Mouse (Mus musculus): ENCODE measurements around the gene Olfr38. TPM values are rescaled to one million over a fixed set of nuclear protein-coding genes. Genes with fewer than 3 reads are reported as not detected.

Olfr38 gene
- not detected in 2 replicates for polyA plus RNA-seq (2016; fragmentation: Nextera tagmentation; extraction: Ambion mirVana)

DNA sequence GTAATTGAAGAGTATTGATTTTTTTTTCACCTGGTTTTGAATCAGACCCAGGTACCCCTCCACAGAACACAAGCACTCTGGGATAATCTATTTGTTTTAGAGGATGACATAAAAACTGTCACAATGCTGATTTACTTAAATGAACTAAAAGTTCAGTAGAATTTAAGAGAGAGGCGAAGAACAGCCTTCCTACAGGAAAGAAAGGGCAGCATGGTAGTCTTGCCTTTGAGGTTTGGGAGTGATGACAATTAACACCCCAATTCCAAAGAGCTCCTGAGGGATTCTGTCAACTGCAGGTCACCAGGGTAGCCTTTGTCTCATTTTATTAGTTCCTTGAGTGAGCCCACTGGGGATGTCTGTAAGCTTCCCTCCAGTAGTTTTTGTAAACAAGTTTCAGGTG, at the start of gene Olfr38:
Gene Olfr38 (plus strand): TSS at position 301 of the 400 bp plus-strand sequence.
- Histone ChIP-seq H3K4me1 (replicated peaks) (no peaks in the 10 kb centered on the region), H3K4me3 (replicated peaks) (no peak within 1 kb of the TSS), H3K9me3 (no peaks in the 10 kb centered on the region), H3K4me2 (no peak within 1 kb of the TSS), H3K27ac (no peak within 1 kb of the TSS), H3K36me3 (no peaks in the 10 kb centered on the region), H3K9ac (replicated peaks) (no peak within 1 kb of the TSS), H3K27me3 (no peaks in the 10 kb centered on the region)
- ATAC-seq (ENCODE audit: insufficient number of reproducible peaks, insufficient read depth, low FRiP score, low TSS enrichment, low read depth): no peak
- 57% methylated on average over 1 of the region's 1 CpGs for WGBS

DNA sequence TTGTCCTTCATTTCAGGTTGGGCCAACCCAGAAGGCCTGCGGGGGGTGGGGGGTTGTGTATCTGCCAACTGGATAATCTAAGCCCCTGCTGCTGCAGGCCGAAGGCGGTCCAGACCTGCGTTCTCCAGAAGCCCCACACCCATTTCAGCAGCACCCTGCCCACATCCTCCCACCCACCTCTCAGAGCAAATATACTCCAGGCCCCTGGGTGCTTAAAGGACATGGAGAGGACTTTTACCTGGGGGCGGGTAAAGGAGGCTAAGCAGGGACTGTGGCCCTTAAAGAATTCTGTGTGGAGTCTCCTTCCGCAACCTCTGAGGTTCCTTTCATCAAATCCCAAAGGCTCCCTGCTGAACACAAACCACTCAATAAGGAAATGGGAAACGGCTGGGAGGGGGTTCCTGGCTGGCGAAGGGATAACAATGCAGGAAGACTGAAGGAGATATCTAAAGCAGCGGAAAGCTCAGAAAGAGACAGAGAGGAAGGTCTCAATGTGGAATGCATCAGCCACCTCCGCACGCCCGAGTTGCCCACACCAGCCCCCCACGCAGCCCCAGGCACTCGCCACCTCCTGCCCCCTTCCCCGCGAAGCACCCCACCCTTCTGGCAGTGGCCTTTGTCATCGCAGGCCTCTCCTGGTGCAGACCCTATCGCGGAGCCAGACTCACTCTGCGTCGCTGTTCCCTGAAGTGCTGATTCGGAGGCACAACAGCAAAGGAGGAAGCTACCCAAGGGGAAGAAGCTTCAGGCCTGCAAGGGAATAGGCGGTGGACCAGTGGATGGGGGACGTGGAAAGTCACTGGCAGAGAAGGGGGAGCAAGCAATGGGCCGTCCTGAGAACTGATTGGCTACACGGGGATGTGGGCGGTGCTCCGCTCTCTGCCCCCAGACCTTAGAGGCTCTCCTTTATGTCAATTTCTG, 46.7 kb upstream of the Olfr38 start, which contains the start of gene Tcaf1:
Gene Tcaf1 (minus strand): TSS at position 798 of the 921 bp plus-strand sequence.
- peak within 1 kb of the TSS; percentile 81 for H3K9ac ChIP-seq (replicated peaks)
- peak within 1 kb of the TSS; percentile 72 for H3K4me3 ChIP-seq (replicated peaks)
- peak; percentile 97 for ATAC-seq (ENCODE audit: insufficient number of reproducible peaks, insufficient read depth, low FRiP score, low TSS enrichment, low read depth)
- H3K36me3 ChIP-seq: 0 out of 2 replicates have a peak, but pooled peaks cover 2% of the 10 kb centered on the region
- no peaks in the 10 kb centered on the region for H3K9me3 ChIP-seq
- no peaks in the 10 kb centered on the region for H3K27me3 ChIP-seq
- 0 out of 2 replicates have a peak, but pooled peaks cover 3% of the 10 kb centered on the region for H3K4me1 ChIP-seq (replicated peaks)
- H3K4me2 ChIP-seq: peak within 1 kb of the TSS; percentile 80
- peak within 1 kb of the TSS; percentile 88 for H3K27ac ChIP-seq
- 2% methylated on average over 28 of the region's 28 CpGs for WGBS

DNA sequence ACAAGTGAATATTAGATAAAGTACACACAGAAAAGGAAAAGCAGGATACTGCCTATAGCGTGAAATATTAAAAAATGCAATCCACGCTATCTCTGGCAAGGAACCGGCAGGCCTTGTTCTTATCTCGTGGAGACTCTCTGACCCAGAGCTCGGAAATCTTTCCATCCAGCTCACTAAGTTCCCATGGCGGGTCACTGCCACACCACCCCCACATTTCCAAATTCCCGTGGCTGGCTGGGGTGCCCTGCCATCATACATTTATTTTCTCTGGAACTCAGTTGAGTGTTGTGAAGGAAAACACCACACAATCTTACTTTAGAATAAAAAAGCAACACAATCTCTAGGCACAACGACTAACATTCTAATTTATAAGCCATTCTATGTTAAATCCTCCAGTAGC, 41.5 kb upstream of the Olfr38 start:
- Histone ChIP-seq H3K27ac (no peak overlapping the region), H3K4me3 (replicated peaks) (no peak overlapping the region), H3K4me1 (replicated peaks) (no peaks in the 10 kb centered on the region), H3K9me3 (no peaks in the 10 kb centered on the region), H3K4me2 (no peak overlapping the region), H3K9ac (replicated peaks) (no peak overlapping the region), H3K27me3 (no peaks in the 10 kb centered on the region), H3K36me3 (no peaks in the 10 kb centered on the region)
- ATAC-seq (ENCODE audit: insufficient number of reproducible peaks, insufficient read depth, low FRiP score, low TSS enrichment, low read depth): no peak
- 76% methylated on average over 8 of the region's 8 CpGs for WGBS

DNA sequence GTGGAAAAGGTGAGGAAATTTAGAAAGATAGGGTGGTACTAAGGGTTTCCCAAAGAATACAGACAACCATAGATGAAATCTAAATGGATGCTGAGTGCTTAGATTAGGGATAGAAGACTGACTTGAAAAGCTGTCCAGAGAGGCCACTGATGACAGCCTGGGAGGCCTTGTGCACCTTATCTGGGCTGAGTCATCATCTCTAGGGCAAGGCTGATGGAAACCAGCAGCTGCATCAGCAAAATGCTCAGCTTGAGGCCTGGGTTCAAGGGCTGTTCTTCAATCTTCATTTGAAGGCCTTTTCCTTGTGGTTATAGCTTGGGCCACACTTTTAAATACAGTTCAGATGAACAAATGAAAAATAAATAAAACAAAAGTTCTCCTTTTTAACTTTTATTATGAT, 38.2 kb upstream of the Olfr38 start:
- no peak for ATAC-seq (ENCODE audit: insufficient number of reproducible peaks, insufficient read depth, low FRiP score, low TSS enrichment, low read depth)

DNA sequence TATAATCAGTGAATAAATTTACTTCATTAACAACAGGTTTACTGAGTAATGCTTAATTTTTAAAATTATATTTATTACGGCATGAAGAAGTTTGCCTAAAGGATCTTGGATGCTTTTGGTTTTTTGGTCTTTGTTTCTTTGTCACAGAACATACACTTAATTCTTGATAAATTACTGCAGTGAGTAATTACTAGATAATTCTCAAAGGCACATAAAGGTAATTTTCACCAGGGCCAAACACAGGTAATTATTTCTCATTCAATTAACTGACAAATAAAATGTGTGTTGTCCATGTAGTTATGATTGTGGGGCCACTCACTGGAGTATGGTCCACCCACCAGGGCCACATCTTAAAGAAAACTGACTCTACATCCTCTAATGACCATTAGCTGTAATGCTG, 17.1 kb upstream of the Olfr38 start, which contains the start of gene Olfr453:
Gene Olfr453 (plus strand): TSS at position 301 of the 400 bp plus-strand sequence.
- Histone ChIP-seq H3K4me2 (no peak within 1 kb of the TSS), H3K36me3 (no peaks in the 10 kb centered on the region), H3K4me3 (replicated peaks) (no peak within 1 kb of the TSS), H3K9me3 (no peaks in the 10 kb centered on the region), H3K9ac (replicated peaks) (no peak within 1 kb of the TSS), H3K27me3 (no peaks in the 10 kb centered on the region), H3K27ac (no peak within 1 kb of the TSS), H3K4me1 (replicated peaks) (no peaks in the 10 kb centered on the region)
- 87% methylated on average over 1 of the region's 1 CpGs for WGBS
- ATAC-seq (ENCODE audit: insufficient number of reproducible peaks, insufficient read depth, low FRiP score, low TSS enrichment, low read depth): no peak

More for the DNA sequence above, 38.2 kb upstream of the Olfr38 start:
- Histone ChIP-seq H3K27ac (no peak overlapping the region), H3K4me3 (replicated peaks) (no peak overlapping the region), H3K36me3 (no peaks in the 10 kb centered on the region), H3K9ac (replicated peaks) (no peak overlapping the region), H3K9me3 (no peaks in the 10 kb centered on the region), H3K27me3 (no peaks in the 10 kb centered on the region), H3K4me2 (no peak overlapping the region), H3K4me1 (replicated peaks) (no peaks in the 10 kb centered on the region)

DNA sequence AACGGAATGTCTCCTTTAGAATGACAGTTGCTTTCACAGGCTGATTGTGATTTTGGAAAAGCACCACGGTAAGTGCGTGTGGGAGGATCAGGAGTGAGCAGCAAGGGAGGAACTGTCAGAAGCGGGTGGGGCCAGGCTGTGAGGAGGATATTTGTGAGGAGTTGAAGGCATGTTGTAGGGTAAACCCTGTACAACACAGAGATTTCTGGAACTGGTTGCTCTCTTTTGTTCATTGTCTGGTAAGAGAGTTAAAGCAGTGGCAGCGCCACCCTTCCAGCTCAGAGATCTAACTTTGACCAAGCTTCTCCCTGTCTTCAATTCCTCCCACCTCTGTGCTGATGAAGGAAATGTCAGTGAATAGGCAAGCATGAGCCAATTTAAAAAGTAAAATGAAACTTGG, 13.9 kb upstream of the Olfr38 start:
- H3K9ac ChIP-seq (replicated peaks): no peak overlapping the region
- no peak overlapping the region for H3K27ac ChIP-seq
- no peaks in the 10 kb centered on the region for H3K4me1 ChIP-seq (replicated peaks)
- H3K4me2 ChIP-seq: no peak overlapping the region
- H3K27me3 ChIP-seq: no peaks in the 10 kb centered on the region
- H3K36me3 ChIP-seq: no peaks in the 10 kb centered on the region
- H3K9me3 ChIP-seq: no peaks in the 10 kb centered on the region
- 80% methylated on average over 5 of the region's 5 CpGs for WGBS
- H3K4me3 ChIP-seq (replicated peaks): no peak overlapping the region
- ATAC-seq (ENCODE audit: insufficient number of reproducible peaks, insufficient read depth, low FRiP score, low TSS enrichment, low read depth): no peak

DNA sequence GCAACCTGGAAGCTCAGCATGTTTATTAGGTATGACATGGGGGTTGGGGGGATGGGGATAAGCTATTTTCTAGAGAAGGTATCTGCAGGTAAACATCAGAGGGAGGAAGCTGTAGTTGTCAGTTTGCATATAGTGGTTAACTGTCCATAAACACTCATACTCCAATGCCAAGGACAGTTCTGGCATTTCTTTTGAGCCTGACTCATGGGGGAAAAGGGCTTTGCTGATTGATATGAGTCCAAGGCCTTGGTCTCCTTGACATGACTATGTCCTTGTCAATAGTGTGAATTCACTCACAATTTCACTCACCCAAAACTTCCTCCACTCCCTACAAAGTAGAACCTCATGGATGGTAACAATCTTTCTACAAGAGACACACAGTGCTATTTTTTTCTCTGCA, 8.4 kb upstream of the Olfr38 start:
- Histone ChIP-seq H3K9ac (replicated peaks) (no peak overlapping the region), H3K27ac (no peak overlapping the region), H3K4me2 (no peak overlapping the region), H3K27me3 (no peaks in the 10 kb centered on the region), H3K4me1 (replicated peaks) (no peaks in the 10 kb centered on the region), H3K4me3 (replicated peaks) (no peak overlapping the region), H3K36me3 (no peaks in the 10 kb centered on the region), H3K9me3 (no peaks in the 10 kb centered on the region)
- ATAC-seq (ENCODE audit: insufficient number of reproducible peaks, insufficient read depth, low FRiP score, low TSS enrichment, low read depth): no peak

DNA sequence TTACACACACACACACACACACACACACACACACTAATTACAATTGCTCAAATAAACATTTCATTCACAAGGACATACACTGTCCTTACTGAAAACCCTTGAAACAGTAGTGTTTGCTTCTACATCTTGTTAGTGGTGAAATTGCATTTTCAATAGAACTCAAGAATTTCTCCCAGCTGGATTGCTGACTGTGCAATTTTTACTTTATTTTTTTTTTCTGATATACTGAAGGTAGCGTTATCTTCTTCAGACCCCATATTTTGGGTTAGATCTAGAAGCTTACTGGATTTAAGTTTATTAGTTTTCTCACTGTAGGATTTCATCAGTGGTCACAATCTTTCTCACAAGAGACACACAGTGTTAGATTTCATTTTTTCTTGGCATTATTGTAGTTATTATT, 20.9 kb downstream of the Olfr38 start:
- no peak for ATAC-seq (ENCODE audit: insufficient number of reproducible peaks, insufficient read depth, low FRiP score, low TSS enrichment, low read depth)
- no peaks in the 10 kb centered on the region for H3K4me1 ChIP-seq (replicated peaks)
- H3K9me3 ChIP-seq: no peaks in the 10 kb centered on the region
- H3K27me3 ChIP-seq: no peaks in the 10 kb centered on the region
- no peaks in the 10 kb centered on the region for H3K36me3 ChIP-seq
- WGBS: 95% methylated on average over 1 of the region's 1 CpGs
- H3K4me2 ChIP-seq: no peak overlapping the region
- no peak overlapping the region for H3K9ac ChIP-seq (replicated peaks)
- no peak overlapping the region for H3K27ac ChIP-seq
- no peak overlapping the region for H3K4me3 ChIP-seq (replicated peaks)

DNA sequence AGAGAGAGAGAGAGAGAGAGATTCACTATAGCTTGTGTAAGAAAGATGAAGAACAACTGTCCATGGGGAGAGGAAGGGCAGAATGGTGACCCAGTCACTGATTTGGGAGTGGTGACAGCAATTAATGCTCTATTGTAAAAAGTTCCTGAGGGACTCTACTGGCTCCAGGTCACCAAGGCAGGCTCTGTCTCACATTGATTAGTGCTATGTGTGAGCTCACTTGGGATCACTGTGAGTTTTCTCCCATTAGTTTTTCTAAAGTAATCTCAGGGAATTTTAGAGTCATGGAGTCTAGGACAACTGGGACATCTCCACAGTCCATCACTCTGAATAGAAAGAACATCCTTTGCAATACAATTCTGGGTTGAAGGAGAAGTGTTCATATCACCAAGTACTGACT, 28.6 kb downstream of the Olfr38 start, which contains the start of gene Olfr452:
Gene Olfr452 (plus strand): TSS at position 301 of the 400 bp plus-strand sequence.
- Histone ChIP-seq H3K4me2 (no peak within 1 kb of the TSS), H3K27ac (no peak within 1 kb of the TSS), H3K36me3 (no peaks in the 10 kb centered on the region), H3K4me3 (replicated peaks) (no peak within 1 kb of the TSS), H3K27me3 (no peaks in the 10 kb centered on the region), H3K9ac (replicated peaks) (no peak within 1 kb of the TSS), H3K9me3 (no peaks in the 10 kb centered on the region), H3K4me1 (replicated peaks) (no peaks in the 10 kb centered on the region)
- ATAC-seq (ENCODE audit: insufficient number of reproducible peaks, insufficient read depth, low FRiP score, low TSS enrichment, low read depth): no peak

DNA sequence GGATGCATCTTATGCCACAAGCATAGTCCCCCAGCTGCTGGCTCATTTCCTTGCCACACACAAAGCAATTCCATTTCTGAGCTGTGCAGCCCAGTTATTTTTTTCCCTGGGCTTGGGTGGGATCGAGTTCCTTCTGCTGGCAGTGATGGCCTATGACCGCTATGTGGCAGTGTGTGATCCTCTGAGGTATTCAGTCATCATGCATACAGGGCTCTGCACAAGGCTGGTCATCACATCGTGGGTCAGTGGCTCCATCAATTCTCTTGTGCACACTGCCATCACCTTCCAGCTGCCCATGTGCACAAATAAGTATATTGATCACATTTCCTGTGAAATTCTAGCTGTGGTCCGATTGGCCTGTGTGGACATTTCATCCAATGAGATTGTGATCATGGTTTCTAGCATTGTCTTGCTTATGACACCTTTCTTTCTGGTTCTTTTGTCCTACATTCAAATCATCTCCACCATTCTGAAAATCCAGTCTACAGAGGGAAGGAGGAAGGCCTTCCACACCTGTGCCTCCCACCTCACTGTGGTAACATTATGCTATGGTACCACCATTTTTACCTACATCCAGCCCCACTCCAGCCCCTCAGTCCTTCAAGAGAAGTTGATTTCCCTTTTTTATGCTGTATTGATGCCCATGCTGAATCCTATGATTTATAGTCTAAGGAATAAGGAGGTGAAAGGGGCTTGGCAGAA, 34.2 kb downstream of the Olfr38 start:
- H3K36me3 ChIP-seq: no peaks in the 10 kb centered on the region
- no peaks in the 10 kb centered on the region for H3K9me3 ChIP-seq
- no peak overlapping the region for H3K4me3 ChIP-seq (replicated peaks)
- no peak overlapping the region for H3K27ac ChIP-seq
- H3K4me2 ChIP-seq: no peak overlapping the region
- H3K27me3 ChIP-seq: no peaks in the 10 kb centered on the region
- WGBS: 51% methylated on average over 4 of the region's 4 CpGs
- no peak for ATAC-seq (ENCODE audit: insufficient number of reproducible peaks, insufficient read depth, low FRiP score, low TSS enrichment, low read depth)
- H3K9ac ChIP-seq (replicated peaks): no peak overlapping the region
- no peaks in the 10 kb centered on the region for H3K4me1 ChIP-seq (replicated peaks)

DNA sequence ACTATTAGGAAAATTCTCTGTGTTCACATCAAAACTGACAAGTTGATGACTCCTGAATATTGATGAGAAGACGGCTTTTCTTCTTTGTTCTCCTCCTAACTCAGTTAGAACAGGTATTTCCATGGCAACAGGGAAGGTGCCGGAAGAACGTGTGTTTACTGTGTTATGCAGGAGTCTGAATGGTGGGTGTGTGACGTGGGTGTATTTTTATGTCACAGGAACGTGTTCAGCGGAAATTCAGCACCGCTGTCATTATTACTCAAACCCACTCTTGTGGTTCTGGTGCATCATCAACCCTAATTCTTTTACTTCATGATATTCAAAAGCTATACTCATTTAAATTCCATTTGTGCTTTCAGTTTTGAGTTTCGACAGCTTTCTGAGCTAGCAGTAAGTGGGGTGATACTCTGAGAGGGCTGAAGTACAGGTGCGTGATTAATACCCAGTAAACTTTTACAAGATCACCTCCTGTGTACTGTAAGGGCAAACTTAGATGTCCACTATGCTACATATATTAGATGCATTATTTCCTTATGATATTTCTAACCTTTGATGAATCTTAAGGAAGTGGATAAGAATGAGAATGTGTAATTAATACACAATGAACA, 34.8 kb downstream of the Olfr38 start:
- no peaks in the 10 kb centered on the region for H3K4me1 ChIP-seq (replicated peaks)
- no peak overlapping the region for H3K27ac ChIP-seq
- H3K4me2 ChIP-seq: no peak overlapping the region
- H3K36me3 ChIP-seq: no peaks in the 10 kb centered on the region
- ATAC-seq (ENCODE audit: insufficient number of reproducible peaks, insufficient read depth, low FRiP score, low TSS enrichment, low read depth): no peak
- no peak overlapping the region for H3K9ac ChIP-seq (replicated peaks)
- H3K27me3 ChIP-seq: no peaks in the 10 kb centered on the region
- H3K4me3 ChIP-seq (replicated peaks): no peak overlapping the region
- H3K9me3 ChIP-seq: no peaks in the 10 kb centered on the region
- WGBS: 78% methylated on average over 9 of the region's 9 CpGs
